Mouse (Mus musculus): ENCODE results near the gene Ccr3.
A peak's percentile ranks its signal among the peaks of the same experiment; 100 is the strongest.
"Not testable (repeated sequence)": the region's sequence is repeated elsewhere in the genome, so short reads cannot be mapped to it uniquely, and the experiment has no call there.

The Ccr3 gene

DNA sequence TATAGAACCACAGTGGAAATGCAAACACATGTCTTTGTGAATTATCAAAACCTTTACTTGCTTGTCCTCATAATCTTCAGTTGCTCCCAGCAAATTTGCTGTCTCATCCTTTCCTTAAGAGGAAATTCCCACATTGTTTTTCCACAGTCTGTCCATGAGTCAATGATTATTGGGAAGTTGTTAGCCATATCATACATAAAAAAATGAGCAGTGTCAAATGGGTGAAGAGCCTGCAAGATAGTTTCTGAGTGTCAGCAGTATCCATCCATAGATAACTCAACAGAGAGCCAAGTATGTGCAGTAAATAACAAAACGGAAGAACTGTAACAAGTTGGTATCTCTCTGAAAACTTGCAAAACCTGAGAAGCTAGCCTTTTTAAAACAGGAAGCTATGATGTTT lies at the start of gene Ccr3:
Gene Ccr3, plus strand, starts transcription at position 301 of the 400 bp plus-strand sequence.
- no peak for DNase-seq (ENCODE audit: low spot score)

DNA sequence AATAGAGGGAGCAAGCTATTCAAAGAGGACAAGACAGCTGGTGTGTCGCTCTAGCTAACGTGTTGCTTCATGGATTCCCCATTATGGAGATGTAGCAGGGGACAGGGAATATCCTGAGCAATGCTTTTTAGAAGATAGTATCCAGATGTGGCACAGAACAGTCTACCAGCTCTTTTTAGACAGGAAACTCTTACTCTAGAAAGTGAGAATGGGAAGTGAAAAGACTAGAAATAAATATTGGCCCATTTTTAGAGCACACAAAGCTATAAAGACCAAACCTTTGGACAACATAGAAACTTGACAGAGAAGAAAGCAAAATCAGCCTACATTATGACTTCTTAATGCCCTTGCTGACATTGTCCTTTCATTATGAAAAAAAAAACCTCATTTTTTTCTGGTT lies 46.1 kb upstream of the Ccr3 start:
- DNase-seq (ENCODE audit: low spot score) = no peak

DNA sequence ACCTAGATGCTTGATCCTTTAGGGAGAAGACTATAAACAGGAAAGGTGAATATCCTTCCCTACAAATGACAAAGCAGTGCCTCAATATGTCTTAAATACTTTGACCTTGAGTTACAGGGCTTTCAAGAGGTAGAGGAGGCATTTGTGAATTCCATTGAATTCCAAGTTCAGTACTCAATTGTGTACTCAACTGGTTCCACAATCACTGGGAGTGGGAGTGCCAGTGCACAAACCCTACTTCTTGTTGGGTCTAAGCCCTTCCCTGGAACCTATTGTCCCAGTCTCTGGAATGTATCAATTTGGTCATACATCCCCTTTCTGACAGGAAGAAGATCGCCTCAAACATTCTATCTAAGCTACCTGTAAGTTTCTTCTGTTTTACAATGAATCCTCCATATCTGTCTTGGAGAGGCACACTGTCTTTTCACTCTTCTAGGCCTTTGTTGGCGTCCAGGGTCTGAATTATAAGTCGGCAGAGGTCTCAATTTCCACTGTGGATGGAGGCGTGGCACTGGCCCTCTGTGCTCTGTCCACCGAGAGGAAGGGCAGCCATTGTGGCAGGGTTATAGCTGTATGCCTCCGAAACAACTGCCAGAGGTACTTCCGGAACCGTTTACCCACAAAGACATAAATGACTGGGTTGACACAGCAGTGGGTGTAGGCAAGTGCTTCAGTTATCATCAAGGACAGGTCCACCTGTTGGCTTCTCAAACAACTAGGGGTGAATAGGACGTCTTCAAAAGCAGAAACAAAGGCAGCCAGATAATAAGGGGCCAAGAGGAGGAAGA lies 44.7 kb upstream of the Ccr3 start:
- no peak for DNase-seq (ENCODE audit: low spot score)

DNA sequence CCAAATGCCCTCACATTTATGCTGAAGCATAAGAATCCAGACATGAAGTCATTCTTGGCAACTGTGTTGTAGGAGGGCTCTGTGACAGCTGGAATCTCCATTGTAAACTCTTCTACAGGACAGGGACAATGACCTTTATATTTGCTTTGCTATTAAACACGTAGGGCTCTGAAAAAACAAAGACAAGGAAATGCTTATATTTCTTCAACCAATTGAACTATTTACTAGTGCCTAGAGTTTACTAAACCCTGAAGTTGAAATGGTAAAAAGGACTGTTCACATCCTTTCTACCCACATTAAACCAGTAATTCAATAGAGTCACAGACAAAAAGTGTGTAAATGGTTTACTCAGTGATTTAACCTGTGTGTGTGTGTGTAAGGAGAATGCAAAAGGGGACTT lies 43.5 kb upstream of the Ccr3 start, which contains the start of gene Ccr1l1:
Gene Ccr1l1, minus strand, starts transcription at position 101 of the 400 bp plus-strand sequence.
- no peak for DNase-seq (ENCODE audit: low spot score)

DNA sequence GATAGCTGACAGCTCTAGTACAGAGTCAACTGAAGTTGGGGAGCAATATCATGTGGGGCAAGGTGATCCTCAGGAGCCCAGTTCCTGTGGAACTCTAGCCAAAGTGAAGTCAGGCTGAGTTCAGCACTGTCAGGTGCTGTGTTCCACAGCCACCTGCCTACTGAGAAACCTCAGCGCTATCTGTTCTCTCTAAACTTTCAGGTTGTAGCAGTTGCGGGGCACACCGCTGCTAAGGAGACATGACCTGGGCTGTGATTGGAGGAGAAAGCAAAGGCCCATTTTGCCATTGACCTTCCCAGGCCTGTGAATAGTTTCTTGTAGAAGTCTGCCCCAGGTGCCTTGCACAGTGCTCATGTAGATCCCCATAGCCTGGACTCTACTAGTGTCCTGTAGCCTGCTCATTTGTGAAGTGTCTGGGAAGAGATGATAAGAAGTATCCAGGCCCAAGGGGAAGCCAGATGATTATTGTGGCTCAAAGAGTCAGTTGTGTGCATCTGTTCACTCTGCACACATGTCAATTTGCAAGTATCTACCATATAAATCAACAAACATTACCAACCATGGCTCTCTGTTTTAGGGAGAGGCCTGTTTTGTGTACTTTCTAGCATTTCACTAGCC lies 40.8 kb upstream of the Ccr3 start:
- not testable (repeated sequence) for DNase-seq (ENCODE audit: low spot score)

DNA sequence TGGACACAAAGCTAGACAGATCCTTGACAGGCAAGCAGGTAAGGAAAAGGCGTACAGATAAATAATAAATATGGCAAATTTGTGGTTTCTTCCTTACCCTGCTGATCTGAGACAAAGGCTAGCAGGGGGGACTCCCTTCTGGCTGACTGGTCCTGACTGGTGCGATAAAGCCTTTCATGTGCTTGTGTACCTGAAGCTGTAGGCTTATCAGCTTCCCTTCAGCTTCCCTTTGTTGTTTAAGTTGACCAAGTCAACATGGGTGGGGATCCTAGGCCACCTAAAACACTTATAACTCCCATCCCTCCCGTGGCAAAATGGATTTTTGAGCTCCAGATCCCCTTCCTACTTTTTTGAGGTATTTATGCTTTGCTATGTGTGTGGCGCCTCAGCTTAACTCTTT lies 39.9 kb upstream of the Ccr3 start:
- DNase-seq (ENCODE audit: low spot score) = no peak

DNA sequence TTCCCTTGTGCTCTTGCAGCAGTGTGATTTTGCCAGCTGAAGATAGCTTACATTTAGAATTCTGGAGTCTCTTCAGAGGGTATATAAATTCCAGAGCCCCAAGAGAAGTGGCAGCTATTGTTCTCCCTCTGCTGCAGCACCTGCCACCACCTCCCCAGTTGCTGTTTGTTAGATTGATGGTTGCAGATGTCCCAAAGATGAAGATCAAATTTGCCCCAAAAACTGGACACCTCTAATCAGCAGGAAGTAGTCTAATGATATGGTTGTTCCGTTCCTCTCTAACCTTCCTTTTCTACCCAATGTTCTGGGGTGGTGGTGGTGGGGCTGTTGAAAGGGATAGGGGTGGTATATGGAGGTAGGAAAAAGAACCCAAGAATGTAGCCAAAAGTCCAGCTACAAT lies 39.1 kb upstream of the Ccr3 start:
- DNase-seq (ENCODE audit: low spot score) = no peak

DNA sequence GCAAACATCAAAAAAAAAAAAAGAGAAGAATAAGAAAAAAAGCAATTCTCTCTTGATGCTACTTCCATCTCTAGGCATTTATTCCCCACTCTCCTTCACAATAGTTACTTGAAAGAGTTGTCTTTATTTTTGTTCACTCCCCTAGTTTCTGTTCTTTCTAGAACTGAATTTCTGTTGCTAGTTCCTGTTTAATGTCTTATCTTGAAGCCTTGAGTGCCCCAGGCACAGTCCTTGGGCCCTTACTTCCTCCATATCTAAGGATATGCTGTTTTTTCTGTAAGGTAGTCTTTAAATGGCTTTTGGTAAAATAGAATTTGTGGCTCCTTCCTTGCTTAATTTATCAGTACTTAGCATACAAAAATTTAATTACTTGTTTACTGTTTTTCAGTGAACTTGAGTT lies 36.8 kb upstream of the Ccr3 start:
- no peak for DNase-seq (ENCODE audit: low spot score)

DNA sequence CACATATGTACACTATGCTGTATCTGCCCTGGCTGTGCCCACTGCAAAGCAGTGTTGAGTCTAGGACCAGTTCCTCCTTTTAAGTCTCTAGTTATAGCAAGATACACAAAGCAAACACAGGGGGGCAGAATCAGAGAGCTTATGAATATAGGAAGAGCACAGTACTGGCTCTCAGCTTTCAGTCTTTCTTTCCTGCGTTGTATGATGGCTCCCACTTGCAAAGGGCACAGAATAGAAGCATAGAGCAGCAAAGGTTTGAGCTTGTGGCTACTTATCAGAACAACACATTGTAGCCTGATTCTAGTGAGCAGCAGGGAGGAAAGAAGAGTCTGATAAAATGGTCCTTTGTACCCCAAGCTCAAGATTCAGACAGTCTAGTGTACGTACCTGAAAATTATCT lies 35.6 kb upstream of the Ccr3 start:
- no peak for DNase-seq (ENCODE audit: low spot score)

DNA sequence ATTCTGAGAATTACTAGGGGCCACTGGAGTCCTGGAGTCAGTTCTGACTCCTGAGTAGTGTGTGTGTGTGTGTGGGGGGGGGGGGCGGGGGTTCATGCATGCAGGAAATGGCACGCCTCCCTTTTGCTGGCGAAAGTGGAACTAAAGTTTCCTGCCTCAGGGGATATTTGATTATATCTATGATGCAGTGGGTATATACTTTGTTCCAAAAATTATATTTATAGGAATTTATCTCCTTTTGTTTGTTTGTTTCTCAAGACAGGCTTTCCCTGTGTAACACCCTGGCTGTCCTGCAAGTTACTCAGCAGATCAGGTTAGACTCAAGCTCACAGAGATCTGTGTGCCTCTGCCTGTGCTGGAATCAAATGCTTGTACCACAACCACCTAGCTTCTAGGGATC lies 32.1 kb upstream of the Ccr3 start:
- DNase-seq (ENCODE audit: low spot score) = no peak

DNA sequence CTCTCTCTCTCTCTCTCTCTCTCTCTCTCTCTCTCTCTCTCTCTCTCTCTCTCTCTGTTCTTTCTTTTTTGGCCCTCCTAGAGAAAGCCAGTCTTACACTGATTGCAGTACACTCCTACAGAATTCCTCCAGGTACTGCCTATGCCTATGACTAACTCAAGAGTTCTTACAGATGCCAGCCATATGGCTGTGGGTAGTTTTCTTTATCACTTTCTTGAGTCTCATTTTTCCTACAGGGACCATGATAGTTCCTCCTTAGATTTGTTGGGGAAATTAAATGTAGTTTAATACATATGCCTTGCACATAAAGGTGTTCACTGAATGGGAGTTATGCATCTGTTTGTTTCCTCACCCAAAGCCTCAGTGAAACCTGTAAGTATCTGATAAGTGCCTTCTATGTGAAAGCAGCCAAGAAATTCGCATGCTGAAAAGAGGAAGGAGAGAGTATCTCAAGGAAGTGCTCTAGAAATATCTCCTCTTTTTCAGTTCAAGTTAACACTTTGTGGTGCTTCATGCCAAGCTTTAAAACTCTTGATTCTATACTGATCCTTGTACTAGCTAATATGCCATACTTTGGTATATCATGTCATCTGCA lies 30.4 kb upstream of the Ccr3 start:
- DNase-seq (ENCODE audit: low spot score) = no peak

DNA sequence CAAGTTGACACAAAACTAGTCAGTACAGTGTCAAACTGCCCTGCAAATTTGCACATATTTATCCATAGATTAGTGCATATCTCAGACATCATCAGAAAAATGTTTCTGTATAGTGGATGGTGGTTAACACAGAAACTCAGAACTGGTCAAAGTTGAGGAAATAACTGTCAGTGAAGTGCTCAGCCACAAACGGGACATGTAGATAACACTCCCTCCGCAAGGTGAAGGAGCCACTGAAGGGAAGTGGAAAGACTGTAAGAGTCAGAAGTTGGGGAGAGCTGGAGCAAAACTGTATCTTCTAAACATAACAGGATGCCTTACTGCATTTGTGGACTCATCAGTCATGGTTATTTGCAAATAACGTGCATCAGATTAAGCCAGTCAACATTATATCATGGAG lies 24.1 kb upstream of the Ccr3 start:
- DNase-seq (ENCODE audit: low spot score) = no peak

DNA sequence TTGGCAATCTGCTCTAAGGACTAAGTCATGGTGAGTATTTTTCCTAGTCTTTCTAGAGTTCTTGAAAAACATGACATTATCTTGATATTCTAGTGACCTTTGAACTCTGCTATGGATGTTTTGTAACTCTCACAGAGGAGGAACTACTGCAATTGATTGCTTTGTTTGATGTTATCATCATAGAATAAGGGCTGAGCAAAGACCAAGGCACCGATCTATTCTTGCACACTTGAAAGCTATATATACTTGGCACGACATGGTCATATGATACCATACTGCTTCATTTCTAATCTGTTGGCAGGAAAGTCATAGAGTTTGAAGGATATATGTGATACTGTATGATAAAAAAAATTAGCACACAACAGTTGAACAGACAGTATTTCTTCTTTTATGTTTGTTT lies 22.0 kb upstream of the Ccr3 start:
- no peak for DNase-seq (ENCODE audit: low spot score)

DNA sequence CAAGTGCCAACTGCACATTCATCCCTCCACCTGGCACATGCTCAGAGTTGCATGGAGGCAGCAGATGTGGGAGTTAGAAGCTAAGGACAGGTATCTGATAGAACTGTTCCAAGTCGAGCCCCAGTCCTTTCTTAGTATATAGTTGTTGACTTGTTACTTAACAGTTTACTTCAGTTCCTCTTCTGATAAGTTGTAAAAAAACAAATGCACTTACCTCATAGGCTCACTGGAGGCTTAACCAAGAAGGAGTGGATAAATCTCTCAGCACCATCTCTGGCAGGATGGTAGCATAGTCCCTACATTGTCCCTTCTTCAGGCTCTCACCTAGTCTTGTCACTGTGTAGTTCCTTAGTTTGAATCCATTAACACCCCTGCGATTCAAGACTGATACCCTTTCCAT lies 9.1 kb upstream of the Ccr3 start:
- no peak for DNase-seq (ENCODE audit: low spot score)

DNA sequence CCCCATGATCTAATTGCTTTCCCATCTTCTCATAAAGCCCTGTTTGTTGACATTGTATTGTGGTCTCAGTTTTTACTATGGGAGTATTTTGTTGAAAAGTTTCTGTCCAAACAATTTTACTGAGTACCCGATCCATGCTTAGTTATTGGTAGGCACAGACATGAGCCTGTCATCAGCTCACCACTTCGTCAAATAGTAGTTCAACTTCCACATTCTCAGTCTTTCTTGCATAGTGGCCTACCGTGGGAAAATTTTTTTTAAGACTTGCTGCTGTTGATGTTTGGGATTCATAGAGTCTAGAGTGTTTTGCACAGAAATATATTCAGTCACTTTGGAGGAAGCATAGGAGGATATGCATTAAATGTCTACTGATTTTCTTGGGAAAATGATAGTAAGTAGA lies 8.5 kb upstream of the Ccr3 start:
- DNase-seq (ENCODE audit: low spot score) = no peak

DNA sequence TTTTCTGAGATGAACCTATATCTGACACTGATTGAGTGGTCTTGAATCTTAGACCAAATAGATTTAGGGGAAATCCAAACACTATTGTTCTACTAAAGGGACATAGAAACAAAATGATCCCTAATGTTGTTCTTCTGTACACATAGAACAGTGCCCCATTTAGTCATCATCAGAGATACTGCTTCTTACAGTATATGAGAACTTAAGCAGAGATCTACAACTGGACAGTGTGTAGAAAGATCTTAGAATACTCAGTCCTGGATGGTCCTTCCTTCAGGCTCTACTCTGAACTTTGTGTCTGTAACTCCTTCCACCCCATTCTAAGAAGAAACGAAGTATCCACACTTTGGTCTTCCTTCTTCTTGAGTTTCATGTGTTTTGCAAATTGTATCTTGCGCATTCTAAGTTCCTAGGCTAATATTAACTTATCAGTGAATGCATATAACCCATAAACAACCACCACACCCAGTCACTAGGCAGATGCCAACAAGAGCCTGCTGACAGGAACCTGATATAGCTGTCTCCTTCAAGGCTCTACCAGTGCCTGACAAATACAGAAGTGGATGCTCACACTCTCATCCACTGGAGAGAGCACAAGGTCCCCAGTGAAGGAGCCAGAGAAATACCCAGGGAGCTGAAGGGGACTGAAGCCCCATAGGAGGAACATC lies 6.7 kb upstream of the Ccr3 start:
- DNase-seq (ENCODE audit: low spot score) = no peak

DNA sequence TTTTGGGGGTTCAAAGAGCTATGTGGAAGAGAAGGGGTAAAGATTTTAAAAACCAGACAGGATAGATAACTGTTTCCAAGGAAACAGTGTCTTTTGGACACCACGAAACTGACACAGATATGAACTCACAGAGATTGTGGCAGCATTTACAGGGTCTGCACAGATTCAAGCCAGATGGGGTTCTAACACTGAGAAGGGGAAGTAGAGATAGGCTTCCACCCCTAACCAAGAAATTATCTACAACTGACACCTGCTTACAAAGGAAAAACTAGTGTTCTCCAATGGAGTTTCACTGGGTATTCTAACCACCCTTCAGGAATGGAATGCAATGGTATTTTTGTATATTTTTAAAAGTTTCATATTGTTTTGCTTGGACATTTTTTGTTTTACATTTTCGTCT lies 5.7 kb upstream of the Ccr3 start:
- DNase-seq (ENCODE audit: low spot score) = no peak

DNA sequence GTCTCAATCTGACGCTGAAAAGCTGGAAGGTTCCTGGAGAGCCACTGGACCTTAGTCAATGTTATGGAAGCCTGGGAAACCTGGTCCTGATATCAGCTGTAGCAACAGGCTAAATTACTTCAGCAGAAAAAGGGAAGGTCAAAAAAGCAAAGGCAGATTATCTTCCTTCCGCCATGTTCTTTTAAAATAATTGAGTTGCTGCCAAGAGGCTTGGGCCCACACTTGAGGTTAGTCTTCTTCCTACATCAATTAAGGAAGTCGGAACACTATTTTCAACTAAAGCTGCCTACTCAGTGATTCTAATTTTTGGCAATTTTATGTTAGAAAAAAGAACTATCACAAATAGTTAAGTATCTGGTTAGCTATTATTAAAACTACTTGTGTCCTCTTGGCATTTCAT lies 1.9 kb upstream of the Ccr3 start:
- no peak for DNase-seq (ENCODE audit: low spot score)

DNA sequence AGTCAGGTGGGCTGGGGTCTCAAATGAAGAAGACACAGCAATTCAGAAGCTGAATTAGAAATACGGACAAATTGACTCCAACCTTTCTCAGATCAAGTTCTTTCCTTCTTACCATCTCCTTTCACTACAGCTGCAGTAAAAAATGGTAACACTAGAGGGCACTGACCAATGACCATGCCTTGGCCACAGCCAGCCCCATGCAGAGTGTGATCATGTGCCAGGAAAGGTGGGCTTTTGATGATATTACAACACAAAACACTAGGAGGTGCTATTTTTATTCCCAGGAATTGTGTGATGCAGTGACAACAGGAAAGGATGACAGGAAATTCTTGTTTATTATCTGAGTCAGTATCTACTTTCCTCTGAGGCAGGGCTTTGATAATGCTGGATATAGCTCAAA lies 11.6 kb downstream of the Ccr3 start:
- DNase-seq (ENCODE audit: low spot score) = no peak

DNA sequence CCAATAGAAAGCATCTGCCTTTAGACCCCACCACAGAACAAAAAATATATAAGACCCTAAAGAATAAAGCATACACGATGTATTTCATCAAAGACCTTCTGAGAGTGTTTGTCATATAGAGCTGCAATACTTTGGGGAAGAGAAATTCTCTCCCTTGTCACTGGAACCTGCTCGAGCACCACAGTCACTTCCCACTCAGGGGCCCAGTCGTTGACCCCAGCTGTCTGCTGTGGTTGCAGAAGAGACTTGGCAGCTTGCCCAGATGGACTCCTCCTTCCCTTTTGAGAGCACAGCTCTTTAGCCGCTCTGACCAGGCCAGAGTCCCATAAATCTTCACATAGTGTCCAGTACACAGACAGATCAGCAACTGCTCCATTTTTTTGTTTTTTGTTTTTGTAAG lies 15.9 kb downstream of the Ccr3 start:
- DNase-seq (ENCODE audit: low spot score) = peak; percentile 34

DNA sequence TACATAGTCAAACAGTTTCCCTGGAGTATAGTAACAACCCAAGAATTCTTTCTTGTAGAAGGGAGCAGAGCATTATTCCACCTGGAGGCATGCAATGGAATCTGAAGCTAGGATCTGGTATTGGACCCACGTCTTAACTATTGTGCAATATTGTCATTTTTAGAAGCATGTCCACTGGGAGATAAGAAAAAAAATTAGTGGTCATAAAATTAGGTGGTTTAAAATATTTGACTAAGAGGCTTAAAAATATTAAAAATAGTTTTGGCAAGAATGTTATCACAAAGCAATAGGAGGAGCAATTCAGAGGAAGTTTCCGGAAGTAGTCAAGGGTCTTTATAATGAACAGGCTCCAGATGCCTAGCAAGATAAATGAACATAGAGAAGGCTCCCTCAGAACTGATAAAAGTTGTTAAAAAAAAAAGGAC lies 16.4 kb downstream of the Ccr3 start:
- DNase-seq (ENCODE audit: low spot score) = no peak

DNA sequence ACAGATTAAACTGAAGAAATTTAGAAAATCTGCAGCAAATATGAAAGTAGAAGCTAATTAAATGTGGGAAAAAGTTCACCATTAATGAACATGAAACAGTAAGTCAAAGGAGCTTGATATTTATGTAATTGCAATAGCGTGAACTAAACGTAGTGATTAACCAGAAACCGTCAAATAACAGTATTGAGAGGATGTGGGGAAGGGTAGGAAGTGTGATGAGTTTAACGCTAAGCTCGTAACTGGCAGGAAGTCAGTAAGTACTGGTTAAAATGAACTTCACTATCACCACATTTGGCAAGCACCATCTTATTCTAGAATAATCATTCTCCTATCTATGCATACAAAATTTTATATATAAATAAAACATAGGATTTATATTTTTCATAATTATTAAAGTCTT lies 17.2 kb downstream of the Ccr3 start:
- DNase-seq (ENCODE audit: low spot score) = no peak

DNA sequence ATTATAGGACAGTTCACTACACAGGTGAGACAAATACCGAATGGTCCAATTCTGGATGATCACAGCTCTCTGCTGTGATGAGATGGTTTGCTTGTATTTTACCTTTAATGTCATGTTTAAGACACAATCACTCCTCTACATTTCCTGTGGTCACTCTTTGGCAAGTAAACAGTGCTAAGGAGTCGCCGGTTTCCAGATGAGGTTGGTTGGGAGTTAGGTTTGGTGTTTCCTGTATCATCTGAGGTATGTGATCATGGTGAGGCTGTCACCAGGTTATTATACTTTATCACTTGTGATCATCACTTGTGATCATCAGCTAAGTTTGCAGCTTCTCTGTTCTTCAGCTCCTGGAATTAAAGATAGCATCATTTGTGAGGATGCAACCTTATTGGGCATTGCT lies 19.2 kb downstream of the Ccr3 start:
- no peak for DNase-seq (ENCODE audit: low spot score)
